Mouse (Mus musculus): Measurements from ENCODE around the gene Olfr1504. TPM values are rescaled to one million over a fixed set of nuclear protein-coding genes. Genes with fewer than 3 reads are reported as not detected.
"Not testable (repeated sequence)": the region's sequence is repeated elsewhere in the genome, so short reads cannot be mapped to it uniquely, and the experiment has no call there.

The Olfr1504 gene
- not detected in 2 replicates for polyA plus RNA-seq (2014; fragmentation: Nextera tagmentation; extraction: Ambion mirVana)

GRCm38 (mm10) chr19:13897828-13898227 lies at the start of gene Olfr1504:
TSS of gene Olfr1504 (minus strand) at chr19:13897928.
- H3K27ac ChIP-seq (ENCODE audit: low read depth) = no peak within 1 kb of the TSS
- no peak within 1 kb of the TSS for H3K4me2 ChIP-seq (ENCODE audit: low read length)
- no peaks in the 10 kb centered on the region for H3K36me3 ChIP-seq (ENCODE audit: control insufficient read depth, insufficient read depth, low read length)
- no peaks in the 10 kb centered on the region for H3K4me1 ChIP-seq (replicated peaks; ENCODE audit: control insufficient read depth, insufficient read depth, low read length)
- no peak for DNase-seq (ENCODE audit: low spot score)
- ATAC-seq (replicated peaks; ENCODE audit: low FRiP score, low TSS enrichment, low read depth) = no peak
- H3K4me3 ChIP-seq (ENCODE audit: low read depth, low read length) = no peak within 1 kb of the TSS
- H3K27me3 ChIP-seq (replicated peaks; ENCODE audit: control insufficient read depth, insufficient read depth, low read length) = no peaks in the 10 kb centered on the region
- no peaks in the 10 kb centered on the region for H3K9me3 ChIP-seq (ENCODE audit: control insufficient read depth, low read length)
- WGBS = 52% methylated on average over 1 of the region's 1 CpGs
- no peak within 1 kb of the TSS for H3K9ac ChIP-seq (ENCODE audit: low read length)

DNA sequence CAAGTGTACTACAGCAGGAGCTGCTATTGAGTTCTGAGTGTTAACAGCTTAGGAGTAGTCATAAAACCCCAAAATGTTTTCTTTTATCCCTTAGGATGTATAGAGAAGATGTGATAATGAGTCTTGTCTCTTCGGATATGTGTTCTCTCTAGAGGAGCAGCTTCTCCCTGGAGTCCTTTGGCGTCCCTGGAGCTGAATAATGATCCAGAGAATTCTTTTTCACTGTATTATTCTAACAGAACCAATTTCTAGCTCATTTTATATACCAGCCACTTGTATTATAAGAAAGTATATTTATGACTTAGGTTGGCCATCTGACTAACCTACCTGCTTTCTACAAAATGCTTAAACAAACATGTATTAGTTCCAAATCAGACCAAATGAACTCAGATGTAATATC lies 15.5 kb upstream of the Olfr1504 start, which contains the start of gene Olfr1505:
Gene Olfr1505, plus strand, starts transcription at position 301 of the 400 bp plus-strand sequence.
- Histone ChIP-seq H3K4me3 (ENCODE audit: low read depth, low read length) (no peak within 1 kb of the TSS), H3K27me3 (replicated peaks; ENCODE audit: control insufficient read depth, insufficient read depth, low read length) (no peaks in the 10 kb centered on the region), H3K36me3 (ENCODE audit: control insufficient read depth, insufficient read depth, low read length) (no peaks in the 10 kb centered on the region), H3K9me3 (ENCODE audit: control insufficient read depth, low read length) (no peaks in the 10 kb centered on the region), H3K27ac (ENCODE audit: low read depth) (no peak within 1 kb of the TSS), H3K4me2 (ENCODE audit: low read length) (no peak within 1 kb of the TSS), H3K9ac (ENCODE audit: low read length) (no peak within 1 kb of the TSS), H3K4me1 (replicated peaks; ENCODE audit: control insufficient read depth, insufficient read depth, low read length) (no peaks in the 10 kb centered on the region)
- 70% methylated on average over 2 of the region's 2 CpGs for WGBS
- DNase-seq (ENCODE audit: low spot score) (no peak), ATAC-seq (replicated peaks; ENCODE audit: low FRiP score, low TSS enrichment, low read depth) (no peak)

GRCm38 (mm10) chr19:13861495-13861894 lies 36.2 kb downstream of the Olfr1504 start, which contains the start of gene Olfr1502:
TSS of gene Olfr1502 (plus strand) at chr19:13861795.
- H3K27ac ChIP-seq (ENCODE audit: low read depth) = no peak within 1 kb of the TSS
- H3K4me3 ChIP-seq (ENCODE audit: low read depth, low read length) = no peak within 1 kb of the TSS
- WGBS = 88% methylated on average over 1 of the region's 1 CpGs
- H3K4me1 ChIP-seq (replicated peaks; ENCODE audit: control insufficient read depth, insufficient read depth, low read length) = no peaks in the 10 kb centered on the region
- H3K27me3 ChIP-seq (replicated peaks; ENCODE audit: control insufficient read depth, insufficient read depth, low read length) = no peaks in the 10 kb centered on the region
- DNase-seq (ENCODE audit: low spot score) (no peak), ATAC-seq (replicated peaks; ENCODE audit: low FRiP score, low TSS enrichment, low read depth) (no peak)
- H3K9ac ChIP-seq (ENCODE audit: low read length) = no peak within 1 kb of the TSS
- no peaks in the 10 kb centered on the region for H3K36me3 ChIP-seq (ENCODE audit: control insufficient read depth, insufficient read depth, low read length)
- no peaks in the 10 kb centered on the region for H3K9me3 ChIP-seq (ENCODE audit: control insufficient read depth, low read length)
- no peak within 1 kb of the TSS for H3K4me2 ChIP-seq (ENCODE audit: low read length)

DNA sequence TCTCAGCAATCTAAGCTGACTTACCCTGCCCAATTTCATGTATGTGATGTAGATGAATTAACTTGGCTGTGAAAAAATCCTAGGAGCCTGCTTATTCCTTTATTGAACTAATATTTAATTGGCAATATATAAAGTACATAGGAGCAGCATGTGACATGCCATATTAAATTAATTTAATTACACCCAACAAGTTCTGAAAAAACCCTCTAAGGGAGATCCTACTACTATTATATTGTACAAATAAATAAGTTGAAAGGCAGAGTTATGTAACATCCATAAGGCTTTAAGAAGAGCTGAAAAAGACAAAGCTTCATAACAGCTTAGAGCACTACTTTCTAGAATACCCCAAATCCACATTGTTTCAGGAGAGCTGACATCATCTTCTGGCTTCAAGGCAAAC lies 47.1 kb downstream of the Olfr1504 start, which contains the start of gene Olfr1501:
Gene Olfr1501, minus strand, starts transcription at position 101 of the 400 bp plus-strand sequence.
- not testable (repeated sequence) for ATAC-seq (replicated peaks; ENCODE audit: low FRiP score, low TSS enrichment, low read depth); H3K4me2 ChIP-seq (ENCODE audit: low read length); H3K4me3 ChIP-seq (ENCODE audit: low read depth, low read length); H3K36me3 ChIP-seq (ENCODE audit: control insufficient read depth, insufficient read depth, low read length); H3K9ac ChIP-seq (ENCODE audit: low read length); H3K4me1 ChIP-seq (replicated peaks; ENCODE audit: control insufficient read depth, insufficient read depth, low read length); DNase-seq (ENCODE audit: low spot score); H3K9me3 ChIP-seq (ENCODE audit: control insufficient read depth, low read length); H3K27ac ChIP-seq (ENCODE audit: low read depth); H3K27me3 ChIP-seq (replicated peaks; ENCODE audit: control insufficient read depth, insufficient read depth, low read length)

Other genes starting within 250 kb of the Olfr1504 start
- not detected in 2 replicates for gene Olfr1490, start 246.8 kb downstream of the Olfr1504 start, polyA plus RNA-seq (2014; fragmentation: Nextera tagmentation; extraction: Ambion mirVana)
- gene Olfr1491, start 200.7 kb downstream of the Olfr1504 start, polyA plus RNA-seq (2014; fragmentation: Nextera tagmentation; extraction: Ambion mirVana) = not detected in 2 replicates
- not detected in 2 replicates for gene Olfr1493-ps1, start 174.7 kb downstream of the Olfr1504 start, polyA plus RNA-seq (2014; fragmentation: Nextera tagmentation; extraction: Ambion mirVana)
- gene Olfr1494, start 158.2 kb downstream of the Olfr1504 start, polyA plus RNA-seq (2014; fragmentation: Nextera tagmentation; extraction: Ambion mirVana) = not detected in 2 replicates
- not detected in 2 replicates for gene Olfr1495, start 133.3 kb downstream of the Olfr1504 start, polyA plus RNA-seq (2014; fragmentation: Nextera tagmentation; extraction: Ambion mirVana)
- gene Olfr1496, start 120.0 kb downstream of the Olfr1504 start, polyA plus RNA-seq (2014; fragmentation: Nextera tagmentation; extraction: Ambion mirVana) = not detected in 2 replicates
- not detected in 2 replicates for gene Olfr1497, start 99.7 kb downstream of the Olfr1504 start, polyA plus RNA-seq (2014; fragmentation: Nextera tagmentation; extraction: Ambion mirVana)
- not detected in 2 replicates for gene Olfr1499, start 78.5 kb downstream of the Olfr1504 start, polyA plus RNA-seq (2014; fragmentation: Nextera tagmentation; extraction: Ambion mirVana)
- not detected in 2 replicates for gene Olfr1500, start 67.4 kb downstream of the Olfr1504 start, polyA plus RNA-seq (2014; fragmentation: Nextera tagmentation; extraction: Ambion mirVana)
- not detected in 2 replicates for gene Olfr1501, start 47.2 kb downstream of the Olfr1504 start, polyA plus RNA-seq (2014; fragmentation: Nextera tagmentation; extraction: Ambion mirVana)
- not detected in 2 replicates for gene Olfr1502, start 36.1 kb downstream of the Olfr1504 start, polyA plus RNA-seq (2014; fragmentation: Nextera tagmentation; extraction: Ambion mirVana)
- gene Olfr1505, start 15.6 kb upstream of the Olfr1504 start, polyA plus RNA-seq (2014; fragmentation: Nextera tagmentation; extraction: Ambion mirVana) = not detected in 2 replicates